Mouse (Mus musculus) cerebellum, postnatal 36 days (tissue): ENCODE results near the gene Mtch2.
"Not testable (repeated sequence)": the region's sequence is repeated elsewhere in the genome, so short reads cannot be mapped to it uniquely, and the experiment has no call there.

Experiments
- DNase-seq, 2 experiments: peaks; one replicate each; pipeline ENCODE4 v3.0.0; 2021 to 2022; ENCODE audit warnings: mixed read lengths in 2 of 2

Mtch2 gene

GRCm38 (mm10) chr2:90864184-90864583 is 17.2 kb downstream of the Mtch2 start:
- DNase-seq, result no peak

DNA sequence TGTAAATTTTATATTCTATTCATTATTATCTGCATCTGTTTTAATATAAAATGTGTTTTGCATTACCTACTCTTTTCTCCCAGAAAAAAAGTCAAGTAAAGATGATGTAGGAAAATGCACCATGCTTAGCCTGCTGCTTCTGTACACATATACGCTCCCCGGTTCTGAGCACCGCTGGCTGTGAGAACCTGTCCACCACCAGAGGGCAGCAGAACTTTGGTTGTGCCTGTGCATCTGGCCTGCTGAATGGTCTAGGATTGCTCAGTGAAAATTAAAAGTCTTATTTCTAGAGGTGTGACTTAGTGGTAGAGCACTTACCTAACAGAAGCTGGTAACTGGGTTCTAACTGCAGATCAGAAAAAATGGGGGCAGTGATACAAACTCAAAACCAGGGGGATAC is 19.6 kb downstream of the Mtch2 start:
- DNase-seq, result peak; percentile 85 to 88

DNA sequence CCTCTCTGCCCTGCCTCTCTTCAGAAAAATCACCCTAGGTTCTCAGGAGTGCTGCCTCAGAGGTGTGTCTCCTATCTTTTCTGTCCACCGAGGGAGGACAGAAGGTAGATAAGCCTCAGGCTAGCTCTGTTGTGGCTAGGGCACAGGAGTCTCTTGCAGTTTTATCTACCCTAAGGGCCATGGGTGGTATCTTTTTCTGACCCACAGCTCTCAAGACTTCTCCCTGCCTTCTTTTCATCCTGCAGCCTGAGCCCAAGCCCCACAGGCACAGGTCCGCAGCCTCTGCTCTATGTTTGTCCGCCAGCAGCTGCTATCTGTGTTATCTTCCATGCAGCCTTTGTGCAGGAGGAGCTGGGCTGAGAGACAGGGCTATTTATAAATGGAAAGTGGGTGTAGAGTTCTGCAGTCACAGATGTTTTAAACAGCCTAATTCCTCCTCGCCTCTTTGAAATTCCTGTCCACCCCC is 23.2 kb downstream of the Mtch2 start:
- no peak for DNase-seq

- DNase-seq, result peak in 1 of 2 experiments; percentile 42
Observed at GRCm38 (mm10) chr2:90871180-90871961, 24.4 kb downstream of the Mtch2 start.

DNA sequence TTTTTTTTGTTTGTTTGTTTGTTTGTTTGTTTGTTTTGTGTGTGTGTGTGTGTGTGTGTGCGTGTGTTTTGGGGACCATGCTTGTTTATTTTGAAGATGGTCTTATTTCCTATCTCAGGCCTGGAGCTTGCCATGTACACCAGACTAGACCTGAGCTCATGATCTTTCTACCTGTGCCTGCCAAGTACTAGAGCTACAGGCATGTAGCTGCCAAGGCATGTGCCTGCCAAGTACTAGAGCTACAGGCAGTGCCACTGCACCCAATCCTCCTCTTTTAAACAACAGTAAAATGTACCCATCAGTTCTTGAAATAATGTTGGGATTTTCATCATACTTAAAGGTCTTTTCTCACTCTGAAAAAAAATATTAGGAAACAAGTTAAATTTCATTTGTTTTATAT is 27.1 kb downstream of the Mtch2 start:
- peak in 1 of 2 experiments; percentile 44 for DNase-seq

DNA sequence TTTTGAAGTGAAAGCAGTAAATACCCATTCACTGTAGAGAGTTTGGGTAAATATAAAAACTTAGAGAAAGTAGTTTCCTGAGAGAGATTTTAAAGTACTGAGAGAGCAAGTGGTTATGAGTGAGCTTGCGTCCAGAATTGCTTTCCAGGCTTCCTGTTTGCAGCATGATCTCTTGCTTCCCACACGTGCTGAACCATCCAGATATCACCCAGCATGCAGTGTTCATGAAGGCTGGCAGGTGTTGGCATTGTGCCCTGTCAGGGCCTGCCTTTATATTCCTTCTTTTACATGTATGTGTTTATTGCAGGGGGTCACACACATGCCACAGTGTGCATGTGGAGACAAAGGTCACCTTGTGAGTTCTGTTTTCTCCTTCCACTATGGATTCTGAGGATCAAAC is 28.3 kb downstream of the Mtch2 start:
- no peak for DNase-seq

DNA sequence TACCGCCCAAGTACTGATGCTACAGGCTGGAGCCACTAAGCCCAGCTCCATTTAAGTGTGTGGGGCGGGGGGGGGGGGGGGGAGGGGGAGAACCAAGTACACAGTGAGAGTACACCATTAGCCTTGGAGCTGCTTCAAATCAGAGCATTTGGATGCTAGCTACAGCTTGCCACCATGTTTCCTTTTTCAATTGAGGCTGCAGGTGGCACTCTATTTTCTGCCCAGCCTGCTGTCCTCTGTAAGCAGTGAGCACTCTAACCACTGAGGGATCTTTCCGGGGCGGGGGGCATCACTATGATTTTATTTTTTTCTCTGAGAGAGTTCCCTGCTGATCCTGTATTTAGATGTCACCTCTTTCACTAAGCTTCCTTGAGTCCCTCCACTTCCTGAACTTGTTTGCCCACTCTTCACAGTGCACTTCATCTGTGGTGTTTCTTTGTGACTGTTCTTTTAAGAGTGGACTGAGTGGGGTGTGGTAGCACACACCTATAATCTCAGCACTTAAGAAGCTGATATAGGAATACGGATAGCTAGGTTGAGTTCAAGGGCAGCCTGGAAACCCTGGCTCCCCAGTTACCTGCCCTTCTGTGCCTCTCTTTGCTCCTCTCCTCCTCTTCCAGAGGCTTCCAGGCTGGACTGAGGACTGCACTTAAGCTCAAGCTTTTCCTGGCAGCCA is 30.8 kb downstream of the Mtch2 start:
- no peak for DNase-seq

- DNase-seq, result no peak
Observed at GRCm38 (mm10) chr2:90879419-90879818, 32.5 kb downstream of the Mtch2 start.

DNA sequence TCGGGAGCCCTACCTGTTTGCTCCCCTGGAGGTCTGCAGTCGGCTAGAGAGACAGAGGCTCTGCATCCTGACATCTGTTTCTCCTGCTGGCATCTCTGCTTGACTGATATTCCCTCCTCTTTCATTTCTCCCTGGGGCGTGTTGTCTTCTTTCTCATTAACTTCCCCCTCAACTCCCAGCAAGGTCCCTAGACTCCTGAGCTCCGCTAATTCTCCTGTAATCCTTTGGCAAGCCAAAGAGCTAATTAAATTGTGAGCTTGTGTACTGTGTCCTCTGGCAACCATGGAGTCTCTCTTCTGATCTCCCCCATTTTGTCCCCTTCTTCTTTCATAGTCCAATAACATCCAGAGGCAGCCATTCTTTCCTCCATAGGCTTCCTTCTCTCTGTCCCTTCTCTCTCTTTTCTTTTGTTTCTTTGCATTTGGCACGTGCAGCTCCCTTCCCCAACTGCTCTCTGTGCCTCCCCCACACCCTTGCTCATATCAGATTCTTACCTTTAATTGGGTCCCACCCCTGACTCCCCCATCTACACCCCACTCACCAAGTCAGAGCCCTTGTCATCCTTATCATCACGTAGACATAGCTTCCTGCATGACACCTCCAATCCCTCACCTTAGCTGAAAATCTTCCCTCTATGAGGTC is 33.3 kb downstream of the Mtch2 start:
- DNase-seq, result no peak

- no peak for DNase-seq
Observed at GRCm38 (mm10) chr2:90881824-90882223, 34.9 kb downstream of the Mtch2 start.

- peak; percentile 66 to 75 for DNase-seq
Observed at GRCm38 (mm10) chr2:90885218-90886041, 38.5 kb downstream of the Mtch2 start, which contains the start of gene C1qtnf4. TSS of gene C1qtnf4 (plus strand) at chr2:90885860.

GRCm38 (mm10) chr2:90886436-90886835 is 39.5 kb downstream of the Mtch2 start:
- peak in 1 of 2 experiments; percentile 38 for DNase-seq

- no peak for DNase-seq
Observed at GRCm38 (mm10) chr2:90887627-90888026, 40.7 kb downstream of the Mtch2 start.

DNA sequence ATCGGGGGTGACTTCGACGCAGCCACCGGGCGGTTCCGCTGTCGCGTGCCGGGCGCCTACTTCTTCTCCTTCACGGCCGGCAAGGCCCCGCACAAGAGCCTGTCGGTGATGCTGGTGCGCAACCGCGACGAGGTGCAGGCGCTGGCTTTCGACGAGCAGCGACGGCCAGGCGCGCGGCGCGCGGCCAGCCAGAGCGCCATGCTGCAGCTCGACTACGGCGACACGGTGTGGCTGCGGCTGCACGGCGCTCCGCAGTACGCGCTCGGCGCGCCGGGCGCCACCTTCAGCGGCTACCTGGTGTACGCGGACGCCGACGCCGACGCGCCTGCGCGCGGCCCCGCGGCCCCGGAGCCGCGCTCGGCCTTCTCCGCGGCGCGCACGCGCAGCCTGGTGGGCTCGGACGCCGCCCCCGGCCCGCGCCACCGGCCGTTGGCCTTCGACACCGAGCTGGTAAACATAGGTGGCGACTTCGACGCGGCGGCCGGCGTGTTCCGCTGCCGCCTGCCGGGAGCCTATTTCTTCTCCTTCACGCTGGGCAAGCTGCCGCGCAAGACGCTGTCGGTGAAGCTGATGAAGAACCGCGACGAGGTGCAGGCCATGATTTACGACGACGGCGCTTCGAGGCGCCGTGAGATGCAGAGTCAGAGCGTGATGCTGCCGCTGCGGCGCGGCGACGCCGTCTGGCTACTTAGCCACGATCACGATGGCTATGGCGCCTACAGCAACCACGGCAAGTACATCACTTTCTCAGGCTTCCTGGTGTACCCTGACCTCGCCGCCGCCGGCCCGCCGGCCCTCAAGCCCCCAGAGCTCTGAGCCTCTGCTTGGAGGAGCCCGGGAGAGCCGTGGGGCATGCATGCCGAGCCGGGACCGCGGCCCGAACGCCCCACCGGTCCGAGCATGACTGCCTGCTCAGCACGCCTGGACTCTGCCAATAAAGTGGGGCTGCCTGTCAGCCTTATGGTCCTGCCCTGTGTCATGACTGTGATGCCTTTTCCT is 42.9 kb downstream of the Mtch2 start:
- DNase-seq, result peak; percentile 69 to 75

DNA sequence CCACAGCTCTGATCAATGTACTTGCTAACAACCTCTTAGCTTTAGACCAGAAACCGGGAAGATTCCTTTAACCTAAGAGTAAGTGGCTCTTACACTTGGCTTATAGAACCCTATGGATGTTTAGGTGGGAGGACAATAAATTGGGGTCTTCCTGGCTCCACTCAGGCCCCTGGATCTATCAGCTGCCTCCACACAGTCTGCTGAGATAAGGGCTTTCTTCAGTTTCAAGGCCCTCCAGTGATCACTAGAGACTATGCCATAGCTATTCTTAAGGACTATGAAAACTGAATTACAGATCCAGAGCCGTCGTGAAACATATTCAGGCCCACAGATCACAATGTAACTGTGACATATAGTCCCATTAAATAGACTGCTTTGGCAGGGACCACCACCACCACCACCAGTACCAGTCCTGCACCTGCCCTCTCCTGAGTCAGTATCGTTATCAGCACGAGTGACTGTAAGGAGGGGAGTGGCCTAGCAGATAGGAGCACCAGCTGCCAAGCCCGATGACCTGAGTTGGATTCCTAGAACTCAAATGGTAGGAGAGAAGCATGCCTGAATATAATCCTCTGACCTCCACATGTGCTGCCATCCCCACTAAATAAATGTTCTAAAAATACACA is 46.8 kb downstream of the Mtch2 start:
- DNase-seq, result no peak

- DNase-seq, result not testable (repeated sequence)
Observed at GRCm38 (mm10) chr2:90894299-90894677, 47.3 kb downstream of the Mtch2 start.

DNA sequence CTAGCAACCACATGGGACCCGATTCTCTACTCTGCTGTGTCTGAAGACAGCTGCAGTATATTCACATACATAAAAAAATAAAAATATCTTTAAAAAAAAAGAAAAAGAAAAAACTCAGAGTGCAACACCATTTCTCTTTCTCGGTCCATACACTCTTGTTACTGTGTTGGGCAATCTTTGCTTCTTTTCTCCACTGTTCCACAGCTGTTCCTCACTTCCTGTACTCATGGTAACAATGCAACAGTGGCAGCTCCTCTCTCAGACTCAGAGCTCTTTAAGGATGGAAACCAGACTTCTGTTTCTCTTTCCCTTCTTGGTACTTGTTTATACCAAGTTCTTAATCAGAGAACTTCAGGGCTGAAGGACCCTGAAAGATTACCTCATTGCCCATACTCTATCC is 56.4 kb downstream of the Mtch2 start:
- DNase-seq, result no peak

DNA sequence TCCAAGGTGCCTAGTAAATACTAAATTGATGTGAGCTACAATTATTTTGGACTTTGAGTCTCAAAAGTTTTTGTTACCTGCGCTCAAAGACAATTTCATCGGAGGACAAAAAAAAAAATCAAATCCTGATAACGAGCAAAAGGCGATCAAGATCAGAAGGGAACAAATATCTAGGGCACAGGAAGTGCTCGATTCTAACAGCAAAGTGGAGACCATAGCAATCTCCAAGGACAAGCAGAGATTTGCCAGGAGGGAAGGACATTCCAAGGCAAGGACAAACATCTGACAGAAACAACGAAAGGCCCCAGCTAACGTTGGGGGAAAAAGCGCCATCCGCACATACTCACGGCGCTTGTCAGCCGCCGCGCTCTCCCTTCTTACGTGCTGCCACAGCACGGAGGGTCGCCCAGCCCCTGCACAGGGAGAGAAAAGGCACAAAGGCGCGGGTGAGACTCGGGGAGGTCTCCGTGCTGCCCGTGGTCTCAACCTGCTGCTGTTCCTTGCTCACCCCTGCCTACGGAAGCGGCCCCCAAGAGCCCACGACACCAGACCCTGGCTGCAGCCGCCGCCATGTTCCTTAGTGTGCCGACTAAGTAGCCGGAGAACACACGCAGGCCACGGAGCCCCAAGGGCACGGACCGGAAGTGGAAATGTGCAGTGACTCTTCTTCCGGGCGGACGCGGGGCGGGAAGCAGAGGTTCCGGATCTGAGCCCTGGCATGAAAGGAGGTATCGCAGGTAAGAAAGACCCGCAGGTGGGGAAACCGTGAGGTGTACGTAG is 57.3 kb downstream of the Mtch2 start, which contains the start of the genes Kbtbd4 and Ndufs3:
Gene Kbtbd4, plus strand, starts transcription at position 665 of the 780 bp plus-strand sequence.
Gene Ndufs3, minus strand, starts transcription at position 752 of the 780 bp plus-strand sequence.
- DNase-seq, result peak; percentile 88 to 90

- no peak for DNase-seq
Observed at GRCm38 (mm10) chr2:90904856-90905224, 57.9 kb downstream of the Mtch2 start.

GRCm38 (mm10) chr2:90906721-90907120 is 59.8 kb downstream of the Mtch2 start:
- no peak for DNase-seq
